Mouse (Mus musculus): ENCODE measurements at regions not wholly inside any gene's neighbourhood (a gene's known extent, or its start where the extent isn't known, plus 50 kb on each side); places are given as distances from the start of the nearest gene placed in this dataset.

GRCm38 (mm10) chr12:94420918-94421317 is 1271.1 kb upstream of the Flrt2 start:
- H3K4me3 ChIP-seq: no peak overlapping the region
- peak overlapping the region; percentile 24 for H3K4me2 ChIP-seq (ENCODE audit: low read depth)
- H3K36me3 ChIP-seq (ENCODE audit: control insufficient read depth, insufficient read depth): no peaks in the 10 kb centered on the region
- H3K79me2 ChIP-seq (ENCODE audit: control insufficient read depth, insufficient read depth): no peaks in the 10 kb centered on the region
- H3ac ChIP-seq (ENCODE audit: control insufficient read depth, insufficient read length): no peak overlapping the region
- TF ChIP-seq USF1 (IDR thresholded peaks at IDR 0.05; ENCODE audit: low read depth): peak; percentile 79
- no peak for TF ChIP-seq MAX (IDR thresholded peaks at IDR 0.05; ENCODE audit: low read depth)
- no peaks in the 10 kb centered on the region for H3K27me3 ChIP-seq (ENCODE audit: control insufficient read depth, insufficient read depth, insufficient read length)

- no peaks in the 10 kb centered on the region for H3K79me2 ChIP-seq (ENCODE audit: control insufficient read depth, insufficient read depth)
- no peak overlapping the region for H3ac ChIP-seq (ENCODE audit: control insufficient read depth, insufficient read length)
- no peaks in the 10 kb centered on the region for H3K36me3 ChIP-seq (ENCODE audit: control insufficient read depth, insufficient read depth)
- no peak overlapping the region for H3K4me3 ChIP-seq
- no peaks in the 10 kb centered on the region for H3K27me3 ChIP-seq (ENCODE audit: control insufficient read depth, insufficient read depth, insufficient read length)
- TF ChIP-seq POLR2A (IDR thresholded peaks at IDR 0.05; ENCODE audit: insufficient read length, low read depth) (no peak), CEBPB (IDR thresholded peaks at IDR 0.05; ENCODE audit: insufficient read depth, poor library complexity, severe bottlenecking) (peak; percentile 55; the same call in 1 of the 2 replicates), POLR2AphosphoS2 (IDR thresholded peaks at IDR 0.05; ENCODE audit: insufficient read length, low read depth) (no peak), TCF12 (IDR thresholded peaks at IDR 0.05; ENCODE audit: insufficient read depth, poor library complexity, severe bottlenecking) (no peak)
- H3K4me2 ChIP-seq (ENCODE audit: low read depth): no peak overlapping the region
These were observed 1270.3 kb upstream of the Flrt2 start for GRCm38 (mm10) chr12:94421743-94422142.

GRCm38 (mm10) chr12:94424340-94424981 is 1267.6 kb upstream of the Flrt2 start:
- Histone ChIP-seq H3K4me3 (no peak overlapping the region), H3ac (ENCODE audit: control insufficient read depth, insufficient read length) (no peak overlapping the region), H3K79me2 (ENCODE audit: control insufficient read depth, insufficient read depth) (no peaks in the 10 kb centered on the region), H3K4me2 (ENCODE audit: low read depth) (no peak overlapping the region), H3K27me3 (ENCODE audit: control insufficient read depth, insufficient read depth, insufficient read length) (no peaks in the 10 kb centered on the region), H3K36me3 (ENCODE audit: control insufficient read depth, insufficient read depth) (no peaks in the 10 kb centered on the region)
- no peak for TF ChIP-seq SRF (IDR thresholded peaks at IDR 0.05; ENCODE audit: control insufficient read depth, insufficient read length, low read depth)
- no peak for TF ChIP-seq CEBPB (IDR thresholded peaks at IDR 0.05; ENCODE audit: insufficient read depth, poor library complexity, severe bottlenecking)
- TF ChIP-seq MAX (IDR thresholded peaks at IDR 0.05; ENCODE audit: low read depth): no peak
- TF ChIP-seq MYOD1 (IDR thresholded peaks at IDR 0.05; ENCODE audit: control insufficient read depth in 1 of 3, insufficient read length in 2 of 3, low read depth in 2 of 3): no peak
- no peak for TF ChIP-seq TCF12 (IDR thresholded peaks at IDR 0.05; ENCODE audit: insufficient read depth, poor library complexity, severe bottlenecking)
- TF ChIP-seq USF1 (IDR thresholded peaks at IDR 0.05; ENCODE audit: low read depth): no peak
- no peak for TF ChIP-seq E2F4 (IDR thresholded peaks at IDR 0.05; ENCODE audit: insufficient read depth)
- no peak for TF ChIP-seq POLR2AphosphoS2 (IDR thresholded peaks at IDR 0.05; ENCODE audit: insufficient read length, low read depth)
- TF ChIP-seq MYOG (IDR thresholded peaks at IDR 0.05; ENCODE audit: control insufficient read depth in 1 of 3, insufficient read depth in 1 of 3, insufficient read length in 2 of 3, low read depth in 2 of 3): no peak
- no peak for TF ChIP-seq REST (IDR thresholded peaks at IDR 0.05; ENCODE audit: insufficient read depth, insufficient read length)
- TF ChIP-seq TCF3 (IDR thresholded peaks at IDR 0.05; ENCODE audit: insufficient read length, low read depth): no peak
- no peak for TF ChIP-seq POLR2A (IDR thresholded peaks at IDR 0.05; ENCODE audit: insufficient read length, low read depth)

- no peak overlapping the region for H3K4me3 ChIP-seq
- no peak overlapping the region for H3K4me2 ChIP-seq (ENCODE audit: low read depth)
- H3K36me3 ChIP-seq (ENCODE audit: control insufficient read depth, insufficient read depth): no peaks in the 10 kb centered on the region
- no peaks in the 10 kb centered on the region for H3K27me3 ChIP-seq (ENCODE audit: control insufficient read depth, insufficient read depth, insufficient read length)
- TF ChIP-seq REST (IDR thresholded peaks at IDR 0.05; ENCODE audit: insufficient read depth, insufficient read length) (no peak), E2F4 (IDR thresholded peaks at IDR 0.05; ENCODE audit: insufficient read depth) (no peak), MYOD1 (IDR thresholded peaks at IDR 0.05; ENCODE audit: control insufficient read depth in 1 of 3, insufficient read length in 2 of 3, low read depth in 2 of 3) (no peak), MYOG (IDR thresholded peaks at IDR 0.05; ENCODE audit: control insufficient read depth in 1 of 3, insufficient read depth in 1 of 3, insufficient read length in 2 of 3, low read depth in 2 of 3) (no peak), SRF (IDR thresholded peaks at IDR 0.05; ENCODE audit: control insufficient read depth, insufficient read length, low read depth) (no peak), USF1 (IDR thresholded peaks at IDR 0.05; ENCODE audit: low read depth) (no peak), POLR2AphosphoS2 (IDR thresholded peaks at IDR 0.05; ENCODE audit: insufficient read length, low read depth) (no peak), CEBPB (IDR thresholded peaks at IDR 0.05; ENCODE audit: insufficient read depth, poor library complexity, severe bottlenecking) (no peak)
- H3K79me2 ChIP-seq (ENCODE audit: control insufficient read depth, insufficient read depth): no peaks in the 10 kb centered on the region
- H3ac ChIP-seq (ENCODE audit: control insufficient read depth, insufficient read length): no peak overlapping the region
These were observed 1242.5 kb upstream of the Flrt2 start for GRCm38 (mm10) chr12:94449517-94449916.

GRCm38 (mm10) chr12:94468027-94468426 is 1224.0 kb upstream of the Flrt2 start:
- Histone ChIP-seq H3K27me3 (ENCODE audit: control insufficient read depth, insufficient read depth, insufficient read length) (no peaks in the 10 kb centered on the region), H3ac (ENCODE audit: control insufficient read depth, insufficient read length) (no peak overlapping the region), H3K36me3 (ENCODE audit: control insufficient read depth, insufficient read depth) (no peaks in the 10 kb centered on the region), H3K4me3 (no peak overlapping the region), H3K79me2 (ENCODE audit: control insufficient read depth, insufficient read depth) (no peaks in the 10 kb centered on the region), H3K4me2 (ENCODE audit: low read depth) (no peak overlapping the region)
- TF ChIP-seq MAX (IDR thresholded peaks at IDR 0.05; ENCODE audit: low read depth) (no peak), TCF12 (IDR thresholded peaks at IDR 0.05; ENCODE audit: insufficient read depth, poor library complexity, severe bottlenecking) (no peak), USF1 (IDR thresholded peaks at IDR 0.05; ENCODE audit: low read depth) (no peak), POLR2AphosphoS2 (IDR thresholded peaks at IDR 0.05; ENCODE audit: insufficient read length, low read depth) (no peak), MYOG (IDR thresholded peaks at IDR 0.05; ENCODE audit: control insufficient read depth in 1 of 3, insufficient read depth in 1 of 3, insufficient read length in 2 of 3, low read depth in 2 of 3) (no peak), REST (IDR thresholded peaks at IDR 0.05; ENCODE audit: insufficient read depth, insufficient read length) (no peak), SRF (IDR thresholded peaks at IDR 0.05; ENCODE audit: control insufficient read depth, insufficient read length, low read depth) (no peak), TCF3 (IDR thresholded peaks at IDR 0.05; ENCODE audit: insufficient read length, low read depth) (no peak), MYOD1 (IDR thresholded peaks at IDR 0.05; ENCODE audit: control insufficient read depth in 1 of 3, insufficient read length in 2 of 3, low read depth in 2 of 3) (no peak), POLR2A (IDR thresholded peaks at IDR 0.05; ENCODE audit: insufficient read length, low read depth) (no peak)

Measured in myocyte (in vitro differentiated cells).